Mouse (Mus musculus): Measurements from ENCODE around the gene Gba2. TPM values are rescaled to one million over a fixed set of nuclear protein-coding genes. Genes with fewer than 3 reads are reported as not detected.

Gba2 gene
- polyA plus RNA-seq, 1 experiment from 2014 or later = 25.0 TPM

- no peaks in the 10 kb centered on the region for H3K27me3 ChIP-seq (ENCODE audit: control insufficient read depth, insufficient read depth, low read length)
Observed at GRCm38 (mm10) chr4:43583421-43583820, 4.7 kb upstream of the Gba2 start.

GRCm38 (mm10) chr4:43582241-43582640 lies 3.6 kb upstream of the Gba2 start:
- no peaks in the 10 kb centered on the region for H3K9me3 ChIP-seq (ENCODE audit: control insufficient read depth, low read length)
- TF ChIP-seq EP300 (optimal IDR thresholded peaks at IDR 0.05) = no peak
- TF ChIP-seq CTCF (IDR thresholded peaks at IDR 0.05; ENCODE audit: low read depth) = no peak
- no peak overlapping the region for H3K27ac ChIP-seq (replicated peaks)
- no peak overlapping the region for H3K4me3 ChIP-seq (ENCODE audit: low read depth, low read length)
- no peaks in the 10 kb centered on the region for H3K27me3 ChIP-seq (ENCODE audit: control insufficient read depth, insufficient read depth, low read length)
- no peak for DNase-seq (ENCODE audit: low spot score)
- H3K36me3 ChIP-seq (ENCODE audit: control insufficient read depth, insufficient read depth, low read length) = peaks cover 21% of the 10 kb centered on the region
- H3K4me2 ChIP-seq (replicated peaks; ENCODE audit: low read depth) = no peak overlapping the region
- WGBS = 96% methylated on average over 5 of the region's 5 CpGs
- no peak overlapping the region for H3K9ac ChIP-seq (ENCODE audit: low read length)
- 0 out of 2 replicates have a peak, but pooled peaks cover 4% of the 10 kb centered on the region for H3K4me1 ChIP-seq (replicated peaks; ENCODE audit: control insufficient read depth, insufficient read depth)
- ATAC-seq (ENCODE audit: low FRiP score, low TSS enrichment) = no peak

More at GRCm38 (mm10) chr4:43583421-43583820, 4.7 kb upstream of the Gba2 start:
- DNase-seq (ENCODE audit: low spot score) (no peak), ATAC-seq (ENCODE audit: low FRiP score, low TSS enrichment) (no peak)
- no peak overlapping the region for H3K4me3 ChIP-seq (ENCODE audit: low read depth, low read length)
- 0 out of 2 replicates have a peak, but pooled peaks cover 2% of the 10 kb centered on the region for H3K4me1 ChIP-seq (replicated peaks; ENCODE audit: control insufficient read depth, insufficient read depth)
- H3K4me2 ChIP-seq (replicated peaks; ENCODE audit: low read depth) = no peak overlapping the region
- WGBS = 67% methylated on average over 7 of the region's 7 CpGs
- no peak for TF ChIP-seq EP300 (optimal IDR thresholded peaks at IDR 0.05)
- no peak for TF ChIP-seq CTCF (IDR thresholded peaks at IDR 0.05; ENCODE audit: low read depth)
- peaks cover 21% of the 10 kb centered on the region for H3K36me3 ChIP-seq (ENCODE audit: control insufficient read depth, insufficient read depth, low read length)
- H3K27ac ChIP-seq (replicated peaks) = no peak overlapping the region
- H3K9me3 ChIP-seq (ENCODE audit: control insufficient read depth, low read length) = no peaks in the 10 kb centered on the region
- no peak overlapping the region for H3K9ac ChIP-seq (ENCODE audit: low read length)

GRCm38 (mm10) chr4:43581381-43581780 lies 2.7 kb upstream of the Gba2 start:
- TF ChIP-seq CTCF (IDR thresholded peaks at IDR 0.05; ENCODE audit: low read depth) (no peak), EP300 (optimal IDR thresholded peaks at IDR 0.05) (no peak)
- no peak for ATAC-seq (ENCODE audit: low FRiP score, low TSS enrichment)
- Histone ChIP-seq H3K4me2 (replicated peaks; ENCODE audit: low read depth) (no peak overlapping the region), H3K4me3 (ENCODE audit: low read depth, low read length) (no peak overlapping the region), H3K36me3 (ENCODE audit: control insufficient read depth, insufficient read depth, low read length) (peaks cover 21% of the 10 kb centered on the region), H3K27me3 (ENCODE audit: control insufficient read depth, insufficient read depth, low read length) (no peaks in the 10 kb centered on the region), H3K9ac (ENCODE audit: low read length) (no peak overlapping the region), H3K27ac (replicated peaks) (no peak overlapping the region), H3K4me1 (replicated peaks; ENCODE audit: control insufficient read depth, insufficient read depth) (0 out of 2 replicates have a peak, but pooled peaks cover 4% of the 10 kb centered on the region), H3K9me3 (ENCODE audit: control insufficient read depth, low read length) (no peaks in the 10 kb centered on the region)
- DNase-seq (ENCODE audit: low spot score) = no peak
- WGBS = 95% methylated on average over 12 of the region's 12 CpGs

- Histone ChIP-seq H3K4me2 (replicated peaks; ENCODE audit: low read depth) (no peak overlapping the region), H3K27ac (replicated peaks) (no peak overlapping the region), H3K27me3 (ENCODE audit: control insufficient read depth, insufficient read depth, low read length) (no peaks in the 10 kb centered on the region), H3K4me3 (ENCODE audit: low read depth, low read length) (no peak overlapping the region), H3K9ac (ENCODE audit: low read length) (no peak overlapping the region), H3K9me3 (ENCODE audit: control insufficient read depth, low read length) (no peaks in the 10 kb centered on the region), H3K4me1 (replicated peaks; ENCODE audit: control insufficient read depth, insufficient read depth) (0 out of 2 replicates have a peak, but pooled peaks cover 4% of the 10 kb centered on the region), H3K36me3 (ENCODE audit: control insufficient read depth, insufficient read depth, low read length) (peaks cover 21% of the 10 kb centered on the region)
- TF ChIP-seq CTCF (IDR thresholded peaks at IDR 0.05; ENCODE audit: low read depth) = no peak
- no peak for TF ChIP-seq EP300 (optimal IDR thresholded peaks at IDR 0.05)
- no peak for ATAC-seq (ENCODE audit: low FRiP score, low TSS enrichment)
- WGBS = 93% methylated on average over 5 of the region's 5 CpGs
- DNase-seq (ENCODE audit: low spot score) = no peak
Observed at GRCm38 (mm10) chr4:43580721-43581120, 2.0 kb upstream of the Gba2 start.

- H3K9ac ChIP-seq (ENCODE audit: low read length) = peak overlapping the region; percentile 83; the same call in 1 of the 2 replicates
- H3K4me1 ChIP-seq (replicated peaks; ENCODE audit: control insufficient read depth, insufficient read depth) = 0 out of 2 replicates have a peak, but pooled peaks cover 4% of the 10 kb centered on the region
- no peak overlapping the region for H3K27ac ChIP-seq (replicated peaks)
- H3K27me3 ChIP-seq (ENCODE audit: control insufficient read depth, insufficient read depth, low read length) = no peaks in the 10 kb centered on the region
- TF ChIP-seq EP300 (optimal IDR thresholded peaks at IDR 0.05) (no peak), CTCF (IDR thresholded peaks at IDR 0.05; ENCODE audit: low read depth) (no peak)
- H3K4me2 ChIP-seq (replicated peaks; ENCODE audit: low read depth) = peak overlapping the region; percentile 94
- no peak for ATAC-seq (ENCODE audit: low FRiP score, low TSS enrichment)
- H3K4me3 ChIP-seq (ENCODE audit: low read depth, low read length) = peak overlapping the region; percentile 87
- H3K36me3 ChIP-seq (ENCODE audit: control insufficient read depth, insufficient read depth, low read length) = peaks cover 21% of the 10 kb centered on the region
- 74% methylated on average over 6 of the region's 6 CpGs for WGBS
- no peaks in the 10 kb centered on the region for H3K9me3 ChIP-seq (ENCODE audit: control insufficient read depth, low read length)
- DNase-seq (ENCODE audit: low spot score) = no peak
Observed at GRCm38 (mm10) chr4:43579731-43580130, 1.1 kb upstream of the Gba2 start.

- Histone ChIP-seq H3K4me1 (replicated peaks; ENCODE audit: control insufficient read depth, insufficient read depth) (0 out of 2 replicates have a peak, but pooled peaks cover 4% of the 10 kb centered on the region), H3K36me3 (ENCODE audit: control insufficient read depth, insufficient read depth, low read length) (peaks cover 21% of the 10 kb centered on the region), H3K4me3 (ENCODE audit: low read depth, low read length) (peak overlapping the region; percentile 87), H3K27me3 (ENCODE audit: control insufficient read depth, insufficient read depth, low read length) (no peaks in the 10 kb centered on the region), H3K27ac (replicated peaks) (peak overlapping the region; percentile 85), H3K9me3 (ENCODE audit: control insufficient read depth, low read length) (no peaks in the 10 kb centered on the region), H3K4me2 (replicated peaks; ENCODE audit: low read depth) (peak overlapping the region; percentile 94), H3K9ac (ENCODE audit: low read length) (peak overlapping the region; percentile 83)
- 5% methylated on average over 10 of the region's 10 CpGs for WGBS
- DNase-seq (ENCODE audit: low spot score) (no peak), ATAC-seq (ENCODE audit: low FRiP score, low TSS enrichment) (no peak)
- TF ChIP-seq EP300 (optimal IDR thresholded peaks at IDR 0.05) = no peak
- no peak for TF ChIP-seq CTCF (IDR thresholded peaks at IDR 0.05; ENCODE audit: low read depth)
Observed at GRCm38 (mm10) chr4:43579256-43579655, 583 bp upstream of the Gba2 start.

All from stomach, postnatal 0 days (tissue).